ENCODE assay signal across 8 mouse cellular contexts in genomic region chr13:59585648-59586005, GRCm38 (mm10). TPM values are rescaled to one million over a fixed set of nuclear protein-coding genes. Genes with fewer than 3 reads are reported as not detected.
DNase-seq lines count a peak whose midpoint lies in the region; ATAC-seq and TF ChIP-seq lines count a peak whose summit lies in the region.

No protein-coding gene starts in this region.

- no peaks in the 10 kb centered on the region for H3K9me3 ChIP-seq in E14TG2a.4 (ENCODE audit: low read length)
- no peaks in the 10 kb centered on the region for H3K9me3 ChIP-seq in heart, embryonic 13.5 days
- no peaks in the 10 kb centered on the region for H3K9me3 ChIP-seq in limb, embryonic 15.5 days
- no peaks in the 10 kb centered on the region for H3K9me3 ChIP-seq in neural tube, embryonic 12.5 days

- H3K27ac ChIP-seq in heart, embryonic 13.5 days (replicated peaks) = peak overlapping the region; percentile 75
- peak overlapping the region; percentile 78 for H3K27ac ChIP-seq in limb, embryonic 15.5 days
- peak overlapping the region; percentile 26; the same call in 1 of the 2 replicates for H3K27ac ChIP-seq in neural tube, embryonic 12.5 days

- peak overlapping the region; percentile 95 for H3K4me3 ChIP-seq in E14TG2a.4 (replicated peaks; ENCODE audit: low read length)
- H3K4me3 ChIP-seq in heart, embryonic 13.5 days = peak overlapping the region; percentile 90
- H3K4me3 ChIP-seq in limb, embryonic 15.5 days = peak overlapping the region; percentile 92
- peak overlapping the region; percentile 90 for H3K4me3 ChIP-seq in neural tube, embryonic 12.5 days

- WGBS in heart, embryonic 13.5 days = under 1% methylated on average over 28 of the region's 28 CpGs
- WGBS in limb, embryonic 15.5 days = under 1% methylated on average over 27 of the region's 28 CpGs
- WGBS in neural tube, embryonic 12.5 days = under 1% methylated on average over 28 of the region's 28 CpGs

- TF ChIP-seq CTCF in E14TG2a.4 (conservative IDR thresholded peaks at IDR 0.05; ENCODE audit: low read length) = no peak

- peaks cover 40% of the 10 kb centered on the region for H3K36me3 ChIP-seq in E14TG2a.4 (ENCODE audit: insufficient read depth, low read length)
- H3K36me3 ChIP-seq in heart, embryonic 13.5 days = peaks cover 37% of the 10 kb centered on the region
- peaks cover 33% of the 10 kb centered on the region for H3K36me3 ChIP-seq in limb, embryonic 15.5 days
- peaks cover 33% of the 10 kb centered on the region for H3K36me3 ChIP-seq in neural tube, embryonic 12.5 days

- H3K4me1 ChIP-seq in E14TG2a.4 (replicated peaks; ENCODE audit: low read depth, low read length) = peaks cover 69% of the 10 kb centered on the region
- H3K4me1 ChIP-seq in heart, embryonic 13.5 days = peaks cover 35% of the 10 kb centered on the region
- H3K4me1 ChIP-seq in limb, embryonic 15.5 days = peaks cover 25% of the 10 kb centered on the region
- peaks cover 30% of the 10 kb centered on the region for H3K4me1 ChIP-seq in neural tube, embryonic 12.5 days

- H3K4me2 ChIP-seq in heart, embryonic 13.5 days = peak overlapping the region; percentile 82
- peak overlapping the region; percentile 89 for H3K4me2 ChIP-seq in limb, embryonic 15.5 days
- H3K4me2 ChIP-seq in neural tube, embryonic 12.5 days (replicated peaks) = peak overlapping the region; percentile 93

- no peaks in the 10 kb centered on the region for H3K27me3 ChIP-seq in E14TG2a.4 (ENCODE audit: insufficient read depth, low read length)
- no peaks in the 10 kb centered on the region for H3K27me3 ChIP-seq in heart, embryonic 13.5 days (replicated peaks)
- no peaks in the 10 kb centered on the region for H3K27me3 ChIP-seq in limb, embryonic 15.5 days
- no peaks in the 10 kb centered on the region for H3K27me3 ChIP-seq in neural tube, embryonic 12.5 days (replicated peaks)

- H3K9ac ChIP-seq in heart, embryonic 13.5 days = peak overlapping the region; percentile 94
- H3K9ac ChIP-seq in limb, embryonic 15.5 days = peak overlapping the region; percentile 87
- H3K9ac ChIP-seq in neural tube, embryonic 12.5 days = peak overlapping the region; percentile 92

- DNase-seq in kidney, adult 9 months = peak; percentile 33
- no peak for DNase-seq in kidney, postnatal 10 days
- peak; percentile 59 for DNase-seq in cerebellum, adult 9-10 months
- DNase-seq in adrenal gland, postnatal 25 days = no peak

- ATAC-seq in heart, embryonic 13.5 days (ENCODE audit: extremely low read depth, insufficient number of reproducible peaks, low FRiP score, low TSS enrichment) = no peak; the same call in 1 of the 2 replicates
- no peak for ATAC-seq in limb, embryonic 15.5 days (ENCODE audit: insufficient number of reproducible peaks, low FRiP score, low TSS enrichment, low read depth)
- ATAC-seq in neural tube, embryonic 12.5 days (ENCODE audit: low FRiP score, low read depth) = no peak; the same call in 1 of the 2 replicates

RNA-seq across cellular contexts. Expression of gene Naa35, which starts 0.6 kb away (rescaled TPM):
- 68.5 and 74.1 TPM in 2 replicates for polyA plus RNA-seq in heart, embryonic 13.5 days (2015; fragmentation: Nextera tagmentation; extraction: Ambion mirVana)
- polyA plus RNA-seq in limb, embryonic 15.5 days (2015; fragmentation: Nextera tagmentation; extraction: Ambion mirVana) = 74.2 and 80.9 TPM in 2 replicates
- 125 and 128 TPM in 2 replicates for polyA plus RNA-seq in neural tube, embryonic 12.5 days (2016; fragmentation: Nextera tagmentation; extraction: Ambion mirVana)
- total RNA-seq in adrenal gland, postnatal 25 days (2021) = 63.1 and 68.0 TPM in 2 replicates

RNA-seq across cellular contexts. Expression of gene Agtpbp1, which starts 0.6 kb away (rescaled TPM):
- polyA plus RNA-seq in heart, embryonic 13.5 days (2015; fragmentation: Nextera tagmentation; extraction: Ambion mirVana) = 9.2 and 9.4 TPM in 2 replicates
- polyA plus RNA-seq in limb, embryonic 15.5 days (2015; fragmentation: Nextera tagmentation; extraction: Ambion mirVana) = 9.3 and 12.2 TPM in 2 replicates
- 37.3 and 44.7 TPM in 2 replicates for polyA plus RNA-seq in neural tube, embryonic 12.5 days (2016; fragmentation: Nextera tagmentation; extraction: Ambion mirVana)
- 38.4 and 38.7 TPM in 2 replicates for total RNA-seq in adrenal gland, postnatal 25 days (2021)

Comparison
In these comparisons a context has a peak if more than half of its experiments do, and no peak if none do; other contexts are left out.
1. DNase-seq: peak in kidney, adult 9 months (single experiment) and cerebellum, adult 9-10 months (single experiment); none in kidney, postnatal 10 days (single experiment) and adrenal gland, postnatal 25 days (single experiment).
2. H3K27ac ChIP-seq: peak in every context shown above with its lines; median percentile 78 in limb, embryonic 15.5 days; 75 in heart, embryonic 13.5 days; 26 in neural tube, embryonic 12.5 days.
3. Peak in every context shown above with its lines, with median percentiles within 50 percentile points of each other: H3K4me3 ChIP-seq, H3K4me2 ChIP-seq and H3K9ac ChIP-seq.